Mouse (Mus musculus) cerebellum, postnatal 10 days (tissue): Measurements from ENCODE around the gene Fam83f.
A peak's percentile ranks its signal among the peaks of the same experiment; 100 is the strongest.
"Not testable (repeated sequence)": the region's sequence is repeated elsewhere in the genome, so short reads cannot be mapped to it uniquely, and the experiment has no call there.

Experiments used
- DNase-seq, 2 experiments: peaks; one replicate each; pipeline ENCODE4 v3.0.0; 2021; ENCODE audit warnings: mixed read lengths in 2 of 2

The Fam83f gene

GRCm38 (mm10) chr15:80707088-80707487 lies 35.4 kb downstream of the Fam83f start:
- DNase-seq = peak; percentile 85 to 86

GRCm38 (mm10) chr15:80709593-80709992 lies 37.9 kb downstream of the Fam83f start:
- peak; percentile 92 to 93 for DNase-seq

- DNase-seq = no peak
These were observed 38.6 kb downstream of the Fam83f start for GRCm38 (mm10) chr15:80710257-80710607.

DNA sequence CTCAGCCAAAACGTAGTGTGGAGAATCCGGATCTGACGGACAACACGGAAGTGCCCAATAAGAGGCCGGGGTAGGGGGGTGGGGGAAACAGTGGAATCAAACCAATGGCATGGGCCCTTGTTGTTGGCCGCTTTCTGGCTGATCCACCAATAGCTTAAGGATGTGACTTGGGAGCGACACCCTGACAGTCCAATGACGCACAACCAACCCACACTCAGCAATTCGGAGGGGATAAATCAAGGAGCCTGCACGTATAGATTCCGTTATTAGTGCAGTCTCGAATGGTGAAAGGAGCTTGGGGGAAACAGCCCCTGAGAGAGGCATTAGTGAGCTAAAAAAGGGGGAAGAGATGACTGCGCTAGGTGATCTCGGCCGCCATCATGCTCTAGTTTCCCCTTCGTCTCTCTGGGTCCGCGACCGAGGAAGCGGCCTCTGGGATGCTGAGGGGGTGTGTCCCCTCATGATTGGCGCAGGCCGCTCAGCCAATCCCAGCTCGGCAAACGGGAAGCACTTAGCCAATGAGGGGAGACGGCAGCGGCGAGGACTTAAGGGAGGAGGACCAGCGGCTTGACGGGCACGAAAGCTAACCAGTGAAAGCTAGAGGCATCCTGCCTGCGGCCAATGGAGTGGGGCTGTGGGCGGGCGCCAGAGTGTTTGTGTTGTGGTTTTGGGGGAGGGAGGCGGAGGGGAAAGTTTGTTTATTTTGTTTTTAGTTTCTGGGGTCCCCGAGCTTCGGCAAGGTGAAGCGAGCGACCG lies 39.1 kb downstream of the Fam83f start, which contains the start of gene Tnrc6b:
Gene Tnrc6b (plus strand): TSS at position 706 of the 756 bp plus-strand sequence.
- peak; percentile 99 for DNase-seq

GRCm38 (mm10) chr15:80711401-80712151 lies 39.9 kb downstream of the Fam83f start:
- peak; percentile 77 to 83 for DNase-seq

- DNase-seq = no peak
These were observed 42.7 kb downstream of the Fam83f start for GRCm38 (mm10) chr15:80714299-80714698.

DNA sequence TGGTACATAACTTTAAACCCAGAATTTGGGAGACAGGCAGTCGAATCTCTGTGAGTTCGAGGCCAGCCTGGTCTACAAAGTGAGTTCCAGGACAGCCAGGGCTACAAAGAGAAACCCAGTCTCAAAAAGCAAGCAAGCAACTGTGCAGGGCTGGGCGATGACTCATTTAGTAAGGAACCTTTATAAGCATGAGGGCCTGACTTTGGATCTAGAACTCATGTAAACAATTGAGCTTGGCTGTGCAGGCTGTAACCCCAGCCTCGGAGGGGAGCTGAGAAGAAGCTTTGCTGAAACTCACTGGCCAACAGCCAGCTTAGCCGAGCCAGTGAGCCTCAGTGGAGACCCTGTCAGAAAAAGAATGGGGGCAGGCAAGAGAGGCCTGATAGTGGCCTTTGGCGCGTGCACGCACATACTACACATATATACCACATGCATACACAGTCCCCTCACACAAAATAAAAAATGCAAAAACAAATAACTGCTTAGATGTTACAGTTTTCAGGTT lies 45.0 kb downstream of the Fam83f start:
- peak in 1 of 2 experiments; percentile 22 for DNase-seq

- peak in 1 of 2 experiments; percentile 42 for DNase-seq
These were observed 45.8 kb downstream of the Fam83f start for GRCm38 (mm10) chr15:80717431-80717830.

- no peak for DNase-seq
These were observed 48.6 kb downstream of the Fam83f start for GRCm38 (mm10) chr15:80720249-80720648.

GRCm38 (mm10) chr15:80721861-80722260 lies 50.2 kb downstream of the Fam83f start:
- DNase-seq = no peak

DNA sequence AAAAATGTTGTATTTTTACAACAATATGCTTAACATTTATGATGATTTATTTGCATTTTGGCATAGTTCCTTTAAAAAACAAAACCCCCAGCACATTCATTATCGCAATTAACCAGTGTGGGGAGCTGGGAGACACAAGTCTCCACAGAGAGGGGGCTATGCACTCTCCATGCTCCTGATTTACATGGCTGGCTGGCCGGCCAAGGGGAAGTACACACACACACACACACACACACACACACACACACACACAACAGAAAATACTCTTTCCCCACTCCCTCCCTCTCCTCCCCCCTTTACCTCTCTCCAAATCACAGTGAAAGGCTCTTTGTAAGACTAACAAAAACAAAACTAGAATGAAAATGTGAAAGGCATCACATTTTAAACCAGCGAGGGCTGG lies 50.7 kb downstream of the Fam83f start:
- DNase-seq = no peak

GRCm38 (mm10) chr15:80729477-80729876 lies 57.8 kb downstream of the Fam83f start:
- no peak for DNase-seq

GRCm38 (mm10) chr15:80731043-80731442 lies 59.4 kb downstream of the Fam83f start:
- no peak for DNase-seq

- no peak for DNase-seq
These were observed 59.9 kb downstream of the Fam83f start for GRCm38 (mm10) chr15:80731511-80731910.

DNA sequence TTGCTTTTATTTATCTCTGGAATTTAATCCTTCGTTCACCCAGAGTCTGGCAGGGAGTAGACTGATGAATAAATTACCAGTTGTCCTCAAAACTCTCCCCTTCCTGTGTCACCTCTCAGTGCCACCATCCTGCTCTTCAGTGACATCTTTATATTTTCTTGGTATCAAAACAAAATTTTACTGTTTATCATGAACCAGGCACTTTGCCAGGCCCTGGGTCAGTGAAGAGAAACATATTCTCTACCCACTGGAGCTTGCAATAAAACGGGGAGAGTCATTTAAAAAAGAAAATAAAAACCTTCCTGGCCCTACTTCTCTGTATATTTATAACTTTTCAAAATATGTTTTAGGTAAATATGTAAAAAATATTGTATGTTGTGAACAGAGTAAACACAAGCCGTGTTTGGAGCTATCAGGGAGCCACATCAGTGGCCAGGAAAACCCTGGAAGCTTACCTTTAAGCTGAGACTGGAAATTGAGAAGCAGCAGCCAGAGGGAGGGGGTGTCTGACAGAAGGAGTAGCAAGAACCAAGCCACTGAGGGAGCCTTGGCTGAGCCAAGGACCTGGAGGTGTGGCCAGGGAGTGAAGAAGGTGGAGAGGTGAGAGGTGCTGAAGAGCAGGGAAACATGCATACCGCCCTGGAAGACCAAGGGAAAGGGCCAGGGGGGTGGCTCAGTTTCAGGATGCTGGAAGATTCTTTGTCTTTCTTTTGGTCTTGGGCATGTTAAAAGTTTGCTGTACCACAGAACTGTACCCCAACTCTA lies 60.8 kb downstream of the Fam83f start:
- DNase-seq = peak; percentile 35 to 55

- DNase-seq = no peak
These were observed 63.7 kb downstream of the Fam83f start for GRCm38 (mm10) chr15:80735300-80735699.

- not testable (repeated sequence) for DNase-seq
These were observed 64.1 kb downstream of the Fam83f start for GRCm38 (mm10) chr15:80735708-80736107.

GRCm38 (mm10) chr15:80736553-80736952 lies 64.9 kb downstream of the Fam83f start:
- DNase-seq = peak in 1 of 2 experiments; percentile 13

GRCm38 (mm10) chr15:80738244-80738643 lies 66.6 kb downstream of the Fam83f start:
- no peak for DNase-seq

- no peak for DNase-seq
These were observed 68.3 kb downstream of the Fam83f start for GRCm38 (mm10) chr15:80739972-80740371.

DNA sequence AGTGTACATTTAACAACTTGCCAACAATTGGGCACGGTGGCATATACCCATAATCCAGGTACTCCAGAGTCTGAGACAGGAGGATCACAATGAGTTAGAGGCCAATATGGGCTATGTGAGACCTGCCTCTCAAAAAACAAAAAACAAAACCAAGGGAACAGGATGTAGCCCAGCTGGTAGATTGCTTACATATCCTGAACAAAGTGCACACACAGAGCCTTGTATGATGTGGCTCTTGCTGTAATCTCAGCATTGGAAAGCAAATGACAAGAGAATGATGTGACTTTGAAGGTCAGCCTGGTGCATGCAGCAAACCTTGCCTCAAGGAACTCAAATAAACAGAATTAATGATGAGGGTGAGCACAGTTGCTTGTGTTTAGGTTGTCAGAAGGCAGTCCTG lies 70.2 kb downstream of the Fam83f start:
- DNase-seq = no peak

- no peak for DNase-seq
These were observed 71.4 kb downstream of the Fam83f start for GRCm38 (mm10) chr15:80742991-80743474.

GRCm38 (mm10) chr15:80743606-80744005 lies 72.0 kb downstream of the Fam83f start:
- DNase-seq = no peak
